Mouse (Mus musculus) midbrain, embryonic 11.5 days (tissue): Measurements from ENCODE around the gene Washc3. TPM values are rescaled to one million over a fixed set of nuclear protein-coding genes. Genes with fewer than 3 reads are reported as not detected.

Experiments
- ATAC-seq: fragments of 200-750 bp; cut with Nextera tagmentation; 2 replicates; pipeline ENCODE4 v1.8.0; 2017; ENCODE audit warnings: moderate TSS enrichment, moderate library complexity; ENCODE audit not compliant: low FRiP score
- DNase-seq: peaks from one replicate; pipeline ENCODE4 v3.0.0; 2015; ENCODE audit warnings: low spot score; ENCODE audit errors: missing footprints
- H3K27ac ChIP-seq: fragments of 300-500 bp; sonication (generic); 2 replicates; pipeline ENCODE4 v1.5.1; 2014; ENCODE audit warnings: low read depth, low read length
- H3K27me3 ChIP-seq: fragments of 300-500 bp; sonication (generic); 2 replicates; pipeline ENCODE4 v1.6.1; 2014; ENCODE audit warnings: mild to moderate bottlenecking, low read length, moderate library complexity, mixed read lengths; ENCODE audit not compliant: control insufficient read depth, insufficient read depth
- H3K36me3 ChIP-seq: fragments of 300-500 bp; sonication (generic); 2 replicates; pipeline ENCODE4 v1.6.1; 2014; ENCODE audit warnings: mild to moderate bottlenecking, low read length, moderate library complexity, mixed read lengths; ENCODE audit not compliant: control insufficient read depth, insufficient read depth
- H3K4me1 ChIP-seq: fragments of 300-500 bp; sonication (generic); 2 replicates; pipeline ENCODE4 v1.6.1; 2014; ENCODE audit warnings: low read length; ENCODE audit not compliant: control insufficient read depth, insufficient read depth
- H3K4me2 ChIP-seq: fragments of 300-500 bp; sonication (generic); 2 replicates; pipeline ENCODE4 v1.6.1; 2014; ENCODE audit warnings: mild to moderate bottlenecking, moderate library complexity
- H3K4me3 ChIP-seq: fragments of 300-500 bp; sonication (generic); 2 replicates; pipeline ENCODE4 v1.5.1; 2014; ENCODE audit warnings: low read depth, low read length
- H3K9ac ChIP-seq: fragments of 300-500 bp; sonication (generic); 2 replicates; pipeline ENCODE4 v1.6.1; 2014; ENCODE audit warnings: low read length
- H3K9me3 ChIP-seq: fragments of 300-500 bp; sonication (generic); 2 replicates; pipeline ENCODE4 v1.6.1; 2016; ENCODE audit warnings: low read length; ENCODE audit not compliant: control insufficient read depth
- WGBS: fragments of 180-500 bp; shearing (Covaris S2); extraction: QIAGEN DNeasy Blood & Tissue Kit; methylation state at CpG from one replicate; pipeline ENCODE4 v1.1.7; 2014; 5-methylcytosine and 5-hydroxymethylcytosine counted together
- polyA plus RNA-seq: library from polyadenylated mRNA; unstranded; fragments of >200 nt; fragmentation: Nextera tagmentation; extraction: Ambion mirVana; gene quantifications from 2 replicates; pipeline ENCODE4 v1.2.1, GENCODE M21; 2014

Gene Washc3
- polyA plus RNA-seq, 1 experiment from 2014 or later: 48.1 TPM

DNA sequence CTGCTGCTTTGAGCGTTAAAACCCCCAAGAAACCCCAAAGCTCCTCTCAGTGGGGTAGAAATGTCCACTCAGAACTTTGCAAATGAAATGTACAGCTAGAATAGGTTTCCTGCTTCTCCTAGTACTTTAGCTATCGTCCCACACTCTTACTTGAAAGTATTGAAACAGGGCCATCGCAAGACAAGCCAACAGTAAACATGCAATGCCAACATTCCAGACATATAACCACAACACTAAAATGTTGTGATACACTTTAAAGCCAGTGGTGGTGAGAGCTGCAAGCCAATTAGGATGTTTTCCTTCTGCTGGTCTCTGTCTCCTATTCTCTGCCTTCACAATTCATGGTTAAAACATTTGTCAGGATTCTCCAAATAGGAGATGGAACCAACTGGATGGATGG, 80.8 kb downstream of the Washc3 start:
- 92% methylated on average over 3 of the region's 3 CpGs for whole genome bisulfite sequencing
- Histone ChIP-seq H3K9ac (no peak overlapping the region), H3K9me3 (no peaks in the 10 kb centered on the region), H3K27ac (no peak overlapping the region), H3K4me3 (no peak overlapping the region), H3K4me2 (no peak overlapping the region), H3K36me3 (no peaks in the 10 kb centered on the region), H3K4me1 (no peaks in the 10 kb centered on the region), H3K27me3 (no peaks in the 10 kb centered on the region)
- ATAC-seq: no peak
- no peak for DNase-seq

DNA sequence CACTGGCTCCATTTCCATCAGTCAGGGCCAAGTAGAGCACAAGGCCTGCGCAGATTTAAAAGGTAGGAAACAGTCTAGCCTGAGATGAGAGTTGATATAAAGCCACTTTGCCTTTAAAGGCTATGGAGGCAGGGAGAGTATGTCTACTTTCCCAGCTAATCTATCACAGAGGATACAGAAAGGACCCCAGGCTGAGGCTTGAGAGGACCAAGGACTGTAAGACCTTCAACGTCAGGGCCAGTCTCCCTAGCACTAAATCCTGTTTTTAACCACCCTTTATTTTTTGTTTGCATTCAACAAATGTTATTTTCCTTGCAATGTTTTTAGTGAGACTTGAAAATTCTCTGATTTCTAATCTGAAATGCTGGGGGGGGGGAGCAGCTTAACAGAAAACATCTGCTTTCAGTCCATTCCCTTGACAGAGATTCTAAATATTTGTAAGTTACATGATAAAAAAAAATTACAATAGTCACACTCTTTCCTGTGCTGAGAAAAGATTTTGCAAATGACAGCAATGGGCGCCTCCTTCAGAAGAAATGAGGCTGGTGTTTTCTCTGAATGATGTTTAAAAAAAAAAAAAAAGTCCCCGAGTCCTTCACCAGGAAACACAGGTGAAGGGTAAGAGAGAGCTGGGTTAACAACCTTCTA, 83.6 kb downstream of the Washc3 start:
- Histone ChIP-seq H3K4me3 (no peak overlapping the region), H3K9ac (no peak overlapping the region), H3K9me3 (no peaks in the 10 kb centered on the region), H3K4me1 (no peaks in the 10 kb centered on the region), H3K27ac (no peak overlapping the region), H3K4me2 (no peak overlapping the region), H3K36me3 (no peaks in the 10 kb centered on the region), H3K27me3 (no peaks in the 10 kb centered on the region)
- DNase-seq (no peak), ATAC-seq (no peak)
- WGBS: 89% methylated on average over 4 of the region's 4 CpGs

- WGBS: 83% methylated on average over 8 of the region's 8 CpGs
Observed at GRCm38 (mm10) chr10:88287261-88287660, 86.4 kb downstream of the Washc3 start.

DNA sequence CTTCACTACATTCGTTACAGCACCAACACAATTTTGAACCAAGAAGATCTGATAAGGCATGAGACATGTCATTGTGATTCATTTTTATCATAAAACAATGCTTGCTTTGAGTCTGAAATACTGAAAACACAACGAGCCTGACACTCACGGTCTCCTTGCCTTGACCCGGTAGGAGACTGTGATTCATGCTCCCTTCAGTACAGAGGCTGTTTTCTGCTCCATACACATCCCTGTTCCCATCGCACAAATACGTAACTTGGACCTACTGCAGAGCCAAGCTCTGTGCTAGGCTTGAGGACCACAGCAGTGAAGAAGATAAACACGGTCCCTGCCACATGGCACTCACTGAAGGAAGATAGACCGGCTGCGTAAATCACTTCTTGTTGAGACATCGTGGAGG, 87.2 kb downstream of the Washc3 start:
- Histone ChIP-seq H3K27ac (no peak overlapping the region), H3K27me3 (no peaks in the 10 kb centered on the region), H3K4me2 (no peak overlapping the region), H3K36me3 (no peaks in the 10 kb centered on the region), H3K9ac (no peak overlapping the region), H3K9me3 (no peaks in the 10 kb centered on the region), H3K4me3 (no peak overlapping the region), H3K4me1 (no peaks in the 10 kb centered on the region)
- ATAC-seq: no peak
- no peak for DNase-seq
- 91% methylated on average over 10 of the region's 10 CpGs for WGBS

More at GRCm38 (mm10) chr10:88287261-88287660, 86.4 kb downstream of the Washc3 start:
- no peaks in the 10 kb centered on the region for H3K27me3 ChIP-seq
- no peak overlapping the region for H3K9ac ChIP-seq
- H3K4me2 ChIP-seq: no peak overlapping the region
- H3K4me3 ChIP-seq: no peak overlapping the region
- H3K27ac ChIP-seq: no peak overlapping the region
- H3K36me3 ChIP-seq: no peaks in the 10 kb centered on the region
- H3K9me3 ChIP-seq: no peaks in the 10 kb centered on the region
- H3K4me1 ChIP-seq: no peaks in the 10 kb centered on the region
- no peak for DNase-seq
- ATAC-seq: no peak

DNA sequence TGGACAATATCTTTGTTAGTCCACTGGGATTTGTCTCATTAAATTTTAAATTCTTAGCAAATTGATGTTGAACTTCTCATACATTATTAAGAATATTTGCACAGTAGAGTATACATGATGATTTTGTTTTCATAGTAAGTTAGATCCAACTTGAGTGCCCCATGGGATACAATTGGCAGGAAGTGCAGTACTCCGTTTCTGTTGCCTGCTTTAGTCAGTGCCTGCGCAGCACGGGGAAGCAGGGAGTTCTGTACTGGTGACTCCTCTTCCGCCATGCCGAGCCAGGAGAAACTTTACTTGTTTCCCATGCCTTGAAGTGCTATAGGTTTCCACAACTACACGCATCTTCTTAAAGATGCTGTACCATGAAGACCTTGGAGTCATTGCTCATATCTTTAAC, 94.2 kb downstream of the Washc3 start:
- ATAC-seq: no peak
- 83% methylated on average over 6 of the region's 6 CpGs for WGBS

More for the DNA sequence above, 94.2 kb downstream of the Washc3 start:
- no peak overlapping the region for H3K4me3 ChIP-seq
- no peaks in the 10 kb centered on the region for H3K27me3 ChIP-seq
- no peaks in the 10 kb centered on the region for H3K36me3 ChIP-seq
- no peaks in the 10 kb centered on the region for H3K9me3 ChIP-seq
- no peak overlapping the region for H3K9ac ChIP-seq
- H3K4me1 ChIP-seq: no peaks in the 10 kb centered on the region
- DNase-seq: no peak
- no peak overlapping the region for H3K27ac ChIP-seq
- H3K4me2 ChIP-seq: no peak overlapping the region

Other genes starting within 250 kb of the Washc3 start
- 0.36 and 1.2 TPM in 2 replicates for gene Pmch, start 110.0 kb upstream of the Washc3 start, polyA plus RNA-seq
- 13.9 and 15.9 TPM in 2 replicates for gene Parpbp, start 54.2 kb upstream of the Washc3 start, polyA plus RNA-seq
- 101 and 113 TPM in 2 replicates for gene Nup37, start 54.1 kb upstream of the Washc3 start, polyA plus RNA-seq
- 0.34 and 0.76 TPM in 2 replicates for gene Dram1, start 178.0 kb downstream of the Washc3 start, polyA plus RNA-seq
- gene Gnptab, start 178.0 kb downstream of the Washc3 start, polyA plus RNA-seq: 6.5 and 7.0 TPM in 2 replicates